Mouse (Mus musculus): ENCODE results near the gene Lrrk2. TPM values are rescaled to one million over a fixed set of nuclear protein-coding genes. Genes with fewer than 3 reads are reported as not detected.

Gene Lrrk2
- polyA plus RNA-seq, 1 experiment from 2014 or later = 4.1 TPM

- DNase-seq (ENCODE audit: low spot score) (no peak), ATAC-seq (replicated peaks; ENCODE audit: insufficient number of reproducible peaks, low FRiP score, low TSS enrichment, low read depth) (no peak)
- H3K4me3 ChIP-seq (ENCODE audit: low read depth, low read length) = no peak overlapping the region
- 86% methylated on average over 9 of the region's 9 CpGs for WGBS
- H3K4me2 ChIP-seq (ENCODE audit: low read depth, low read length) = no peak overlapping the region
- no peaks in the 10 kb centered on the region for H3K4me1 ChIP-seq (ENCODE audit: control insufficient read depth, insufficient read depth, low read length)
- no peak overlapping the region for H3K9ac ChIP-seq (replicated peaks; ENCODE audit: low read length)
- H3K36me3 ChIP-seq (replicated peaks; ENCODE audit: control insufficient read depth, insufficient read depth, low read depth, low read length) = no peaks in the 10 kb centered on the region
- no peaks in the 10 kb centered on the region for H3K9me3 ChIP-seq (replicated peaks; ENCODE audit: control insufficient read depth, low read length)
- H3K27me3 ChIP-seq (ENCODE audit: control insufficient read depth, insufficient read depth, low read length) = no peaks in the 10 kb centered on the region
- no peak overlapping the region for H3K27ac ChIP-seq (replicated peaks; ENCODE audit: low read depth, low read length)
Measured at GRCm38 (mm10) chr15:91738808-91739207, 65.8 kb downstream of the Lrrk2 start.

GRCm38 (mm10) chr15:91745501-91745900, 72.5 kb downstream of the Lrrk2 start:
- WGBS = 85% methylated on average over 4 of the region's 4 CpGs
- Histone ChIP-seq H3K36me3 (replicated peaks; ENCODE audit: control insufficient read depth, insufficient read depth, low read depth, low read length) (no peaks in the 10 kb centered on the region), H3K27me3 (ENCODE audit: control insufficient read depth, insufficient read depth, low read length) (no peaks in the 10 kb centered on the region), H3K9ac (replicated peaks; ENCODE audit: low read length) (no peak overlapping the region), H3K4me1 (ENCODE audit: control insufficient read depth, insufficient read depth, low read length) (no peaks in the 10 kb centered on the region), H3K9me3 (replicated peaks; ENCODE audit: control insufficient read depth, low read length) (no peaks in the 10 kb centered on the region), H3K4me3 (ENCODE audit: low read depth, low read length) (no peak overlapping the region), H3K4me2 (ENCODE audit: low read depth, low read length) (no peak overlapping the region), H3K27ac (replicated peaks; ENCODE audit: low read depth, low read length) (no peak overlapping the region)
- ATAC-seq (replicated peaks; ENCODE audit: insufficient number of reproducible peaks, low FRiP score, low TSS enrichment, low read depth) (no peak), DNase-seq (ENCODE audit: low spot score) (no peak)

DNA sequence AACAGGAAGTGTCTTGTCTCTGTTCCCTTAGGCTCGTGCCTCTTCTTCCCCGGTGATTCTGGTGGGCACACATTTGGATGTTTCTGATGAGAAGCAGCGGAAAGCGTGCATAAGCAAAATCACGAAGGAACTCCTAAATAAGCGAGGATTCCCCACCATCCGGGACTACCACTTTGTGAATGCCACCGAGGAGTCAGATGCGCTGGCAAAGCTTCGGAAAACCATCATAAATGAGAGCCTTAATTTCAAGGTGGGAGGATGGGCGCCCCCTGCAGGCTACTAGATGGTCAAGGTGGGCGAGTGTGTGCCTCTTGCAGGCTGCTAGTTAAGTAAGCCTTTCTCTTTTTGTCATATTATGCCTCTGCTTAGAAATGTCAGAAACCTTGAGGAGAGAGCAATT, 79.1 kb downstream of the Lrrk2 start:
- DNase-seq (ENCODE audit: low spot score) (peak; percentile 55), ATAC-seq (replicated peaks; ENCODE audit: insufficient number of reproducible peaks, low FRiP score, low TSS enrichment, low read depth) (no peak)
- Histone ChIP-seq H3K4me3 (ENCODE audit: low read depth, low read length) (no peak overlapping the region), H3K27ac (replicated peaks; ENCODE audit: low read depth, low read length) (no peak overlapping the region), H3K36me3 (replicated peaks; ENCODE audit: control insufficient read depth, insufficient read depth, low read depth, low read length) (no peaks in the 10 kb centered on the region), H3K9me3 (replicated peaks; ENCODE audit: control insufficient read depth, low read length) (no peaks in the 10 kb centered on the region), H3K4me2 (ENCODE audit: low read depth, low read length) (no peak overlapping the region), H3K9ac (replicated peaks; ENCODE audit: low read length) (no peak overlapping the region), H3K4me1 (ENCODE audit: control insufficient read depth, insufficient read depth, low read length) (no peaks in the 10 kb centered on the region), H3K27me3 (ENCODE audit: control insufficient read depth, insufficient read depth, low read length) (no peaks in the 10 kb centered on the region)
- WGBS = 61% methylated on average over 12 of the region's 12 CpGs

GRCm38 (mm10) chr15:91753378-91754080, 80.6 kb downstream of the Lrrk2 start:
- Histone ChIP-seq H3K36me3 (replicated peaks; ENCODE audit: control insufficient read depth, insufficient read depth, low read depth, low read length) (no peaks in the 10 kb centered on the region), H3K27me3 (ENCODE audit: control insufficient read depth, insufficient read depth, low read length) (no peaks in the 10 kb centered on the region), H3K4me2 (ENCODE audit: low read depth, low read length) (no peak overlapping the region), H3K9ac (replicated peaks; ENCODE audit: low read length) (no peak overlapping the region), H3K4me3 (ENCODE audit: low read depth, low read length) (no peak overlapping the region), H3K27ac (replicated peaks; ENCODE audit: low read depth, low read length) (no peak overlapping the region), H3K4me1 (ENCODE audit: control insufficient read depth, insufficient read depth, low read length) (no peaks in the 10 kb centered on the region), H3K9me3 (replicated peaks; ENCODE audit: control insufficient read depth, low read length) (no peaks in the 10 kb centered on the region)
- ATAC-seq (replicated peaks; ENCODE audit: insufficient number of reproducible peaks, low FRiP score, low TSS enrichment, low read depth) = peak; percentile 59; the same call in 1 of the 2 replicates
- DNase-seq (ENCODE audit: low spot score) = peak; percentile 70
- WGBS = 55% methylated on average over 14 of the region's 14 CpGs

DNA sequence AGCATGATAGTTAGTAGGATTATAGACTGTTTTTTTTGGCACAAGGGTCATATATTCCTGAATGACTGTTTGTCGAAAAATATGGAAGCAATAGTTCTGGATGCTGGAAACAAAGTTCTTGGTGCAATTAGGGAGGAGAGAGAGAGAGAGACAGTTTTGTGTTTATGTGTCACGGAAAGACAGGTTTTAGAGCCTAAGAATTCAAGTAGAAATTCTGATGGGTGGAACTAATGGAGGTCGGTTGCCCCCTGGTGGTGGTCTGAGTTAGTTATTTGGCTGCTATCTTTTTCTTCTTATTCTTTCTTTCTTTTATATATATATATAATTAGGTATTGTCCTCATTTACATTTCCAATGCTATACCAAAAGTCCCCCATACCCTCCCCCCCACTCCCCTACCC, 81.6 kb downstream of the Lrrk2 start:
- Histone ChIP-seq H3K4me2 (ENCODE audit: low read depth, low read length) (no peak overlapping the region), H3K27ac (replicated peaks; ENCODE audit: low read depth, low read length) (no peak overlapping the region), H3K4me1 (ENCODE audit: control insufficient read depth, insufficient read depth, low read length) (no peaks in the 10 kb centered on the region), H3K4me3 (ENCODE audit: low read depth, low read length) (no peak overlapping the region), H3K9me3 (replicated peaks; ENCODE audit: control insufficient read depth, low read length) (no peaks in the 10 kb centered on the region), H3K36me3 (replicated peaks; ENCODE audit: control insufficient read depth, insufficient read depth, low read depth, low read length) (no peaks in the 10 kb centered on the region), H3K27me3 (ENCODE audit: control insufficient read depth, insufficient read depth, low read length) (no peaks in the 10 kb centered on the region), H3K9ac (replicated peaks; ENCODE audit: low read length) (no peak overlapping the region)
- no peak for ATAC-seq (replicated peaks; ENCODE audit: insufficient number of reproducible peaks, low FRiP score, low TSS enrichment, low read depth)
- peak; percentile 80 for DNase-seq (ENCODE audit: low spot score)
- WGBS = 26% methylated on average over 3 of the region's 3 CpGs

GRCm38 (mm10) chr15:91755756-91756155, 82.8 kb downstream of the Lrrk2 start:
- no peak overlapping the region for H3K4me3 ChIP-seq (ENCODE audit: low read depth, low read length)
- no peak overlapping the region for H3K27ac ChIP-seq (replicated peaks; ENCODE audit: low read depth, low read length)
- H3K36me3 ChIP-seq (replicated peaks; ENCODE audit: control insufficient read depth, insufficient read depth, low read depth, low read length) = no peaks in the 10 kb centered on the region
- ATAC-seq (replicated peaks; ENCODE audit: insufficient number of reproducible peaks, low FRiP score, low TSS enrichment, low read depth) (no peak), DNase-seq (ENCODE audit: low spot score) (peak; percentile 56)
- H3K9me3 ChIP-seq (replicated peaks; ENCODE audit: control insufficient read depth, low read length) = no peaks in the 10 kb centered on the region
- no peaks in the 10 kb centered on the region for H3K4me1 ChIP-seq (ENCODE audit: control insufficient read depth, insufficient read depth, low read length)
- H3K9ac ChIP-seq (replicated peaks; ENCODE audit: low read length) = no peak overlapping the region
- 50% methylated on average over 16 of the region's 16 CpGs for WGBS
- no peak overlapping the region for H3K4me2 ChIP-seq (ENCODE audit: low read depth, low read length)
- H3K27me3 ChIP-seq (ENCODE audit: control insufficient read depth, insufficient read depth, low read length) = no peaks in the 10 kb centered on the region

- no peak overlapping the region for H3K9ac ChIP-seq (replicated peaks; ENCODE audit: low read length)
- no peak for DNase-seq (ENCODE audit: low spot score)
- no peaks in the 10 kb centered on the region for H3K4me1 ChIP-seq (ENCODE audit: control insufficient read depth, insufficient read depth, low read length)
- H3K9me3 ChIP-seq (replicated peaks; ENCODE audit: control insufficient read depth, low read length) = no peaks in the 10 kb centered on the region
- no peaks in the 10 kb centered on the region for H3K27me3 ChIP-seq (ENCODE audit: control insufficient read depth, insufficient read depth, low read length)
- 35% methylated on average over 4 of the region's 4 CpGs for WGBS
- H3K4me3 ChIP-seq (ENCODE audit: low read depth, low read length) = no peak overlapping the region
- H3K4me2 ChIP-seq (ENCODE audit: low read depth, low read length) = no peak overlapping the region
- H3K27ac ChIP-seq (replicated peaks; ENCODE audit: low read depth, low read length) = no peak overlapping the region
- no peak for ATAC-seq (replicated peaks; ENCODE audit: insufficient number of reproducible peaks, low FRiP score, low TSS enrichment, low read depth)
- H3K36me3 ChIP-seq (replicated peaks; ENCODE audit: control insufficient read depth, insufficient read depth, low read depth, low read length) = no peaks in the 10 kb centered on the region
Measured at GRCm38 (mm10) chr15:91772041-91772440, 99.1 kb downstream of the Lrrk2 start.

GRCm38 (mm10) chr15:91779166-91779565, 106.2 kb downstream of the Lrrk2 start:
- Histone ChIP-seq H3K9ac (replicated peaks; ENCODE audit: low read length) (no peak overlapping the region), H3K4me1 (ENCODE audit: control insufficient read depth, insufficient read depth, low read length) (no peaks in the 10 kb centered on the region), H3K36me3 (replicated peaks; ENCODE audit: control insufficient read depth, insufficient read depth, low read depth, low read length) (no peaks in the 10 kb centered on the region), H3K4me2 (ENCODE audit: low read depth, low read length) (no peak overlapping the region), H3K27ac (replicated peaks; ENCODE audit: low read depth, low read length) (no peak overlapping the region), H3K4me3 (ENCODE audit: low read depth, low read length) (no peak overlapping the region), H3K9me3 (replicated peaks; ENCODE audit: control insufficient read depth, low read length) (no peaks in the 10 kb centered on the region), H3K27me3 (ENCODE audit: control insufficient read depth, insufficient read depth, low read length) (no peaks in the 10 kb centered on the region)
- whole genome bisulfite sequencing = 88% methylated on average over 9 of the region's 9 CpGs
- no peak for ATAC-seq (replicated peaks; ENCODE audit: insufficient number of reproducible peaks, low FRiP score, low TSS enrichment, low read depth)
- no peak for DNase-seq (ENCODE audit: low spot score)

Measured in embryonic facial prominence, embryonic 11.5 days (tissue).